Mouse (Mus musculus): ENCODE measurements around the gene Prim2.
A peak's percentile ranks its signal among the peaks of the same experiment; 100 is the strongest.

Prim2 gene

GRCm38 (mm10) chr1:33669708-33670141, at the start of gene Prim2:
Gene Prim2, minus strand, starts transcription at chr1:33669795.
- DNase-seq (ENCODE audit: low read depth), result peak; percentile 94

GRCm38 (mm10) chr1:33717636-33718035, 48.0 kb upstream of the Prim2 start:
- no peak for DNase-seq (ENCODE audit: low read depth)

- DNase-seq (ENCODE audit: low read depth), result no peak
Observed at GRCm38 (mm10) chr1:33714796-33715195, 45.2 kb upstream of the Prim2 start.

GRCm38 (mm10) chr1:33712026-33712425, 42.4 kb upstream of the Prim2 start:
- DNase-seq (ENCODE audit: low read depth), result no peak

- no peak for DNase-seq (ENCODE audit: low read depth)
Observed at GRCm38 (mm10) chr1:33709615-33710014, 40.0 kb upstream of the Prim2 start.

- no peak for DNase-seq (ENCODE audit: low read depth)
Observed at GRCm38 (mm10) chr1:33701244-33701643, 31.6 kb upstream of the Prim2 start.

GRCm38 (mm10) chr1:33696016-33696415, 26.4 kb upstream of the Prim2 start:
- DNase-seq (ENCODE audit: low read depth), result no peak

GRCm38 (mm10) chr1:33693893-33694292, 24.3 kb upstream of the Prim2 start:
- DNase-seq (ENCODE audit: low read depth), result no peak

GRCm38 (mm10) chr1:33690087-33690448, 20.5 kb upstream of the Prim2 start:
- no peak for DNase-seq (ENCODE audit: low read depth)

- no peak for DNase-seq (ENCODE audit: low read depth)
Observed at GRCm38 (mm10) chr1:33689446-33690086, 20.0 kb upstream of the Prim2 start.

- DNase-seq (ENCODE audit: low read depth), result no peak
Observed at GRCm38 (mm10) chr1:33688810-33689209, 19.2 kb upstream of the Prim2 start.

- DNase-seq (ENCODE audit: low read depth), result peak; percentile 60
Observed at GRCm38 (mm10) chr1:33684459-33684858, 14.9 kb upstream of the Prim2 start.

- no peak for DNase-seq (ENCODE audit: low read depth)
Observed at GRCm38 (mm10) chr1:33680890-33681289, 11.3 kb upstream of the Prim2 start.

GRCm38 (mm10) chr1:33680435-33680834, 10.8 kb upstream of the Prim2 start:
- no peak for DNase-seq (ENCODE audit: low read depth)

- DNase-seq (ENCODE audit: low read depth), result no peak
Observed at GRCm38 (mm10) chr1:33673158-33673960, 3.8 kb upstream of the Prim2 start.

GRCm38 (mm10) chr1:33672514-33672913, 2.9 kb upstream of the Prim2 start:
- DNase-seq (ENCODE audit: low read depth), result peak; percentile 58

GRCm38 (mm10) chr1:33672083-33672482, 2.5 kb upstream of the Prim2 start:
- no peak for DNase-seq (ENCODE audit: low read depth)

GRCm38 (mm10) chr1:33671441-33671840, 1.8 kb upstream of the Prim2 start:
- no peak for DNase-seq (ENCODE audit: low read depth)

- DNase-seq (ENCODE audit: low read depth), result peak; percentile 81
Observed at GRCm38 (mm10) chr1:33670164-33670616, 595 bp upstream of the Prim2 start.

- DNase-seq (ENCODE audit: low read depth), result peak; percentile 17
Observed at GRCm38 (mm10) chr1:33663605-33664117, 5.9 kb downstream of the Prim2 start.

GRCm38 (mm10) chr1:33663163-33663562, 6.4 kb downstream of the Prim2 start:
- DNase-seq (ENCODE audit: low read depth), result peak; percentile 73

- no peak for DNase-seq (ENCODE audit: low read depth)
Observed at GRCm38 (mm10) chr1:33658302-33658701, 11.3 kb downstream of the Prim2 start.

GRCm38 (mm10) chr1:33657574-33658149, 11.9 kb downstream of the Prim2 start:
- DNase-seq (ENCODE audit: low read depth), result no peak
